Mouse (Mus musculus) CH12.LX (cell line): ENCODE results near the gene Cttnbp2nl.

Experiments
- CHD1 ChIP-seq: IDR thresholded peaks from 2 replicates; pipeline ENCODE4 v1.6.1; 2012; ENCODE audit warnings: low read depth, low read length, improper control_type of control experiment, inconsistent platforms
- CTCF ChIP-seq, 2 experiments: IDR thresholded peaks in 1 of 2; conservative IDR thresholded peaks in 1 of 2; 2 replicates each; pipeline ENCODE4 v1.5.1; 2011 to 2012; ENCODE audit warnings: low read depth in 2 of 2, low read length in 2 of 2, improper control_type of control experiment in 1 of 2, inconsistent platforms in 1 of 2, mild to moderate bottlenecking in 1 of 2, moderate library complexity in 1 of 2
- ELF1 ChIP-seq: IDR thresholded peaks from 2 replicates; pipeline ENCODE4 v1.6.1; 2014; ENCODE audit warnings: low read depth, mild to moderate bottlenecking, inconsistent platforms, low read length, improper control_type of control experiment
- EP300 ChIP-seq: IDR thresholded peaks from 2 replicates; pipeline ENCODE4 v1.6.1; 2011; ENCODE audit warnings: low read length, improper control_type of control experiment
- HCFC1 ChIP-seq: IDR thresholded peaks from 2 replicates; pipeline ENCODE4 v1.6.1; 2012; ENCODE audit warnings: low read depth, mild to moderate bottlenecking, inconsistent platforms, low read length, improper control_type of control experiment
- POLR2A ChIP-seq: IDR thresholded peaks from 2 replicates; pipeline ENCODE4 v1.6.1; 2011; ENCODE audit warnings: low read depth, mild to moderate bottlenecking, improper control_type of control experiment, low read length
- RCOR1 ChIP-seq: conservative IDR thresholded peaks from 2 replicates; pipeline ENCODE4 v1.6.1; 2012; ENCODE audit warnings: low read depth, mild to moderate bottlenecking, inconsistent platforms, low read length, improper control_type of control experiment
- TCF12 ChIP-seq: IDR thresholded peaks from 2 replicates; pipeline ENCODE4 v1.6.1; 2014; ENCODE audit warnings: low read depth, mild to moderate bottlenecking, inconsistent platforms, low read length, improper control_type of control experiment
- UBTF ChIP-seq: IDR thresholded peaks from 2 replicates; pipeline ENCODE4 v1.6.1; 2012; ENCODE audit warnings: low read depth, mild to moderate bottlenecking, inconsistent platforms, low read length, improper control_type of control experiment, moderate library complexity
- USF2 ChIP-seq: conservative IDR thresholded peaks from 2 replicates; pipeline ENCODE4 v1.6.1; 2011; ENCODE audit warnings: low read depth, low read length, improper control_type of control experiment
- ZMIZ1 ChIP-seq: IDR thresholded peaks from 2 replicates; pipeline ENCODE4 v1.6.1; 2012; ENCODE audit warnings: low read depth, mild to moderate bottlenecking, inconsistent platforms, low read length, improper control_type of control experiment

DNA sequence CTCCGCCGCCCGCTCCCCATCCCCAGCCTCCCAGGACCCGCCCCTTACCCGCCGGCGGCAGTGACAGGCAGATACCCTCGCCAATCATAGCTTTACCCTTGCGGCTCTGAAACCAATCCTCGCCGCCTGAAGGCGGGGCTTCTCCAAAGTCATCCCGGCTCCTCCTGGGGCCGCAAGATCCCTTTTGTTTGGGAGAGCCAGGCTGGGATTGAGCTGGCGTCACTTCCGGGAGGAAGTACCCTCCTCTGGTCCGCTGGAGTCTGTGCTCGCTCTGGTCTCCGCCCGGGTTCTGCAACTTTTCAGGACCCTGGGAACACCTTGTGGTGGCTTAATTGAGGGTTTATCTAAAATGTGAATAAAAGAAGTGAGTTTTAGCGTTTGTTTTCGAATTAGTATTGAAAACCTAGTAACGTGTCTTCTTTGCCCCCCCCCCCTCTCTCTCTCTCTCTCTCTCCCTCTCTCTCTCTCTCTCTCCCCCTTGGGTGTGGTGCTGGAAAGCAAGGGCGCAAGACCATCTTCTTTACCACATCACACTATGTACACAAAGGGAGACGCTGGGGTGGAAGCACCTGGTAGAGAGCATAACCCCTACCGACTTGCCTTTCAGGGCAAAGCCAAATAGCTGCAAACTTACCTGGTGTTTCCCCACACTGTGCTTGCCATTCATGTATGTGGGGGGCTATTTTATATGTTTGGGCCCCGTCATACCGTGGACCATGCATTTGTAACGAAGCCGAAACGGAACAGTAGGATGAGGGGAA lies at the start of gene Cttnbp2nl:
- TF ChIP-seq CHD1, result no peak
- no peak for TF ChIP-seq EP300
- TF ChIP-seq ZMIZ1, result no peak
- no peak for TF ChIP-seq POLR2A
- no peak for TF ChIP-seq USF2
- no peak for TF ChIP-seq CTCF (conservative IDR thresholded peaks at IDR 0.05 in 1 of 2, IDR thresholded peaks at IDR 0.05 in 1 of 2; ENCODE audit: low read depth in 2 of 2, low read length in 2 of 2)
- peak; percentile 26; the same call in 1 of the 2 replicates for TF ChIP-seq HCFC1
- 0 out of 2 replicates have a peak, but pooled peaks have one; percentile 23 for TF ChIP-seq ELF1
- TF ChIP-seq UBTF, result no peak
- TF ChIP-seq RCOR1, result no peak
- no peak for TF ChIP-seq TCF12
